Mouse (Mus musculus) heart, postnatal 25 days (tissue): ENCODE data around the gene Pdgfc. TPM values are rescaled to one million over a fixed set of nuclear protein-coding genes. Genes with fewer than 3 reads are reported as not detected.

Source experiments
- DNase-seq: peaks from one replicate; pipeline ENCODE4 v3.0.0; 2022; ENCODE audit warnings: low spot score
- intact Hi-C: fragments of 180-260 bp; cut with DNase I; formaldehyde crosslinking; loops from one replicate; pipeline ENCODE4 v1.15.1; 2025
- total RNA-seq, 2 experiments: library from RNA; stranded (reverse); gene quantifications; 2 replicates each; pipeline ENCODE4 v1.2.3; 2021

Pdgfc gene
- total RNA-seq, 2 experiments from 2014 or later, result 2.5 to 3.2 TPM

DNA sequence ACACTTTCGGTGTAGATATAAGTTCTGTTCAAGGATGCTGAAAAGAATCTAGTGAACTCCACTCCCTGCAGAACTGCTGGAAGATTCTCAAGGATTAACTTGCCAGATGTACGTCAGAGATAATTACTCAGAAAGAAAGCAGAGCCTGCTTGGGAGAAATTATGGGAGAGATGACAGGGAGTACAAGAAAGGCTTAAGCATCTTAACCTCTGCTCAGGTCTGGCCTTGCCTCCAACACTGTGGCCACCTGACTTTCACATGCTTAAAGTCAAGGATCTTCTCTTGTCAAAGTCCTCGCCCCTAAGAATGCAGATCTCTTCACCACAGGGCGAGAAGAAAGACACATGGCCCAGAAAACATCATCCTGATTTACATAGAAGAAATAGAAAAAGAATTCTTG lies 185.5 kb downstream of the Pdgfc start:
- intact Hi-C loops, result no loop called here
- no peak for DNase-seq

DNA sequence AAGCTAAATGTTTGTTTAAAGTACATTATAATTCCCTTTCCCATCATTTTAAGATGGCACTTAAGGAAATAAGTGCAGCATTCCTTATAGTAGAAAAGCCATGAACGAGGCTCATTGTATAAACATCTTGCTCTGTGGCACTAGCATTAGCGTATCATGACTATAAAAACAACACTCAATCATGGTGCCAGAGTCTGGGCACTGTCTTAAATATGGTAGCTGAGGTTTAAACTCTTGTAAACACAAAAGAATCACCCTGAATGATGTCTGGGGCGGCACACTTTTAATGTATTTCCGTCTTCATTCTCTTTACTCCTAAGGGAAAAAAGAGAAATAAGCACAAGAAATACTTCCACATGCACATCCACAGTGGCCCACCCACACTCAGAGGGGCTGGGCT lies 192.1 kb downstream of the Pdgfc start:
- intact Hi-C loops, result no loop called here

DNA sequence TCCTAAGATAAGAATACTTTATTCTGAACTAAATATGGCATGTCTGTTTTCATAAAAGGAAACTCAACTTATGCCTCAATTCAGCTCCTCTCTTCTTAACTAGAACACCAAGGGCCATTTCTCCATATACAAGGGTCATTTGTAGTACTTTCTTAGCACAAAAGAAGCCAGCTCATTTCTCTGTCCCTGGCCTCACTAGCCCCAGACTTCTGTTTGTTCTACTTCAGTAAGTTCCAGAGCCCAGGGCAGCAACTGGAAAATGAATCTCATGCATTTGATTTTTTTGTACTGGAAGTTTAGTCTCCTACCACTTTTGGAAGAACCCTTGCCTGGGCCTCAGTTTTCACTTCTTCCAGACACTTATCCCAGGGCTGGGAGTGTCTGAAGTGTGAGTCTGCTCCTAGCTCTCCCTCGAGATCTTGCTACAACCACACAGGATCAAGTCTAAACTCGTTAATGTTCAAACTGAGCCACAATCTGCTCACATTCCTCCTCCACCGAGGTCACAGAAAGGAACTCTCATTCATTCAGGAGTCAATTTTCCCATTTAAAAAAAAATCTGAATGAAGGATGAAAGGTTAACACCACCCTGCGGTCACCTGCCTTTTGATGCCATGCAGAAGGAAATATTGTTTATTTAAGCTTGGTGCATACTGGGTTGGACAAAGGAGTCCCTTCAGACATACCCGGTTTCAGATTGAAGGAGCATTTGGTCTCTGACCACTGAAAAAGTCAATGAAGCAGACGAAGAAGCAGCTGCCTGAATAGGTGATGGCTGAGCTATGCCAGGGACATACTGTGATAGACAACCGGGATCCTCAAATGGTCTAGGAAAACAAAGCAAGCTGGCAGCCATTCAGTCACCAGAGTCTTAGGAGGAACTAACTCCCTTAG lies 206.7 kb downstream of the Pdgfc start:
- intact Hi-C loops, result no loop called here

More for the DNA sequence above, 192.1 kb downstream of the Pdgfc start:
- DNase-seq, result no peak

DNA sequence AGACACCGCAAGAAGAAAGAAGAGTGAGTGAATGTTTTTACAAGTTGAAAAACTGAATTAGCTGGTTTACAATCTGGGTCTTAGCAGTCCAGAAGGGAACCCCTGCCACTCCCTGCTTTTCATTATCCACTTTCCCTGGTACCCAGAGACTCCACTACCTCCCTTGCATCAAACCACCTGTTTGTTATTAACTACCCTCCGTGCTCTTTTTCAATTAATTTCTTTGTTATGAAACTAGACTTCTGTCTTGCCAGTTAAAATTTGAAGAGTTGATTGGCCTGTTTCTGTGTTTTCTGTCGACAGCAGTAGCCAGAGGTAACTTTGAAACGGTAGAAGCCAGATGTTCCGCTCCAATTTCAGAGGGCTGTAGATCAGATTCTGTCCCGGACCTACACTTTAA lies 207.4 kb downstream of the Pdgfc start:
- intact Hi-C loops, result no loop called here
- DNase-seq, result no peak

More for the DNA sequence above, 206.7 kb downstream of the Pdgfc start:
- no peak for DNase-seq

DNA sequence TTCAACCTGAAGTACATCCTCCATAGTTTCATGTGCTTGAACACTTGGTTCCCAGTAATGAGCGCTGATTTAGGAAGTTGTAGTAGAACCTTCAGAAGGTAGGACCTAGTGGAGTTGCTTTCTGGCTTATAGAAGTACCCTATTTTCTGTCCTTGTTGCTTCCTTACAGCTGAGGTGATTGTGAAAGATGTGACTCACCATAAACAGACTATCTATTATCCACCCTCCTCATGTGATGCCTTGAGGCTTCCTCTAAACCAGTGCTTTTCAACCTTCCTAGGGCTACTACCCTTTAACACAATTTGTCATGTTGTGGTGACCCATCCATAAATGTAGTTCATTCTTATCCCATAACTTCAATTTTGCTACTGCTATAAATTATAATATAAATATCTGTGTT lies 226.6 kb downstream of the Pdgfc start:
- no peak for DNase-seq
- intact Hi-C loops, result no loop called here

Other genes starting within 250 kb of the Pdgfc start
- not detected for gene Gria2, start 233.6 kb upstream of the Pdgfc start, total RNA-seq
- gene Glrb, start 122.8 kb upstream of the Pdgfc start, total RNA-seq, result under 1 TPM; 0.16 to 0.17 TPM